In genomic region chr2:62489832-62490231, GRCm38 (mm10) we compare ENCODE assay signal across 21 mouse cellular contexts. TPM values are rescaled to one million over a fixed set of nuclear protein-coding genes. Genes with fewer than 3 reads are reported as not detected.
"Had no signal": no experiment of that assay in that cellular context is flagged by ENCODE, and none has a peak within 500 bp of the region (broad histone marks: within the 10 kb centered on the region; RNA-seq: fewer than 3 reads in every experiment).

No protein-coding gene starts in this region.

- DNase-seq: lung, adult 18-20 months; lung, embryonic 14.5 days; lung, postnatal 10 days; lung, postnatal 4 days; midbrain, embryonic 14.5 days; right cerebral cortex, adult 18-20 months; right cerebral cortex, postnatal 25 days; right cerebral cortex, postnatal 4 days; spleen, adult 18-20 months; thymus, adult 18-20 months; thymus, postnatal 14 days; thymus, postnatal 36 days had no signal

- H3K4me1 ChIP-seq: midbrain, embryonic 10.5 days; midbrain, embryonic 12.5 days; neural tube, embryonic 13.5 days; neural tube, embryonic 15.5 days had no signal

- H3K36me3 ChIP-seq: midbrain, embryonic 10.5 days; midbrain, embryonic 12.5 days; neural tube, embryonic 13.5 days; neural tube, embryonic 15.5 days had no signal

- H3K27me3 ChIP-seq: midbrain, embryonic 12.5 days; neural tube, embryonic 13.5 days; neural tube, embryonic 15.5 days had no signal

- H3K9ac ChIP-seq: lung, embryonic 14.5 days; midbrain, embryonic 12.5 days; neural tube, embryonic 13.5 days; neural tube, embryonic 15.5 days had no signal

- H3K9me3 ChIP-seq: midbrain, embryonic 10.5 days; midbrain, embryonic 12.5 days; neural tube, embryonic 13.5 days; neural tube, embryonic 15.5 days had no signal

- H3K4me2 ChIP-seq: lung, embryonic 14.5 days; midbrain, embryonic 12.5 days; neural tube, embryonic 13.5 days; neural tube, embryonic 15.5 days had no signal

- H3K27ac ChIP-seq: midbrain, embryonic 10.5 days; midbrain, embryonic 12.5 days; neural tube, embryonic 13.5 days; neural tube, embryonic 15.5 days had no signal

- ATAC-seq: midbrain, embryonic 16.5 days had no signal

- H3K4me3 ChIP-seq: midbrain, embryonic 10.5 days; midbrain, embryonic 12.5 days; myocyte; neural tube, embryonic 13.5 days; neural tube, embryonic 15.5 days had no signal

RNA-seq across cellular contexts. Expression of gene Gcg, which starts 6.4 kb away (rescaled TPM):
- total RNA-seq: megakaryocyte, adult 5-6 weeks; megakaryocyte-erythroid progenitor cell, adult 5-6 weeks had no signal
- polyA plus RNA-seq: lung, embryonic 14.5 days; lung, embryonic 16.5 days; midbrain, embryonic 10.5 days; myocyte; neural tube, embryonic 13.5 days had no signal
